Mouse (Mus musculus) spleen, postnatal 14 days (tissue): ENCODE data around the gene Cracr2a.

Experiments used
- DNase-seq, 2 experiments: peaks; one replicate each; pipeline ENCODE4 v3.0.0; 2021 to 2022; ENCODE audit warnings: low spot score in 2 of 2

Cracr2a gene

DNA sequence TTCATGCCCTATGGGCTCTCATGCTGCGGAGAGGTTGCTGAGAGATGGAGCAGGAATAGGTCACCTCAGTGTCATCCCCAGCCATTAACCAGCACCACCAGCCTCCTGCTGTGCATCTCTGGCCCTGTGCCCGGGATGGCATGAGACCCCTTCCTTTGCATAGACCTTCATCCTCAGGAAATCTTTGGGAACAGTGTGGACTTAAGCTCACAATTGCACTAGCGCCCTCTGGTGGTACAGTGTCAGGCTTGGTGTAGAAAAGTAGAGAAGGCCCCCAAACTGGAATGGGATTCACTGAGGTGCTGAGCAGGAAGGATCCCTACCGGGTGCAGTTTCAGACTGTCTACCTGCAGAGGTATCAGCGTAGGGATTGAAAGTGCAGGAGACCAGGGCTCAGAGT, 64.0 kb downstream of the Cracr2a start:
- DNase-seq = peak in 1 of 2 experiments; percentile 37

DNA sequence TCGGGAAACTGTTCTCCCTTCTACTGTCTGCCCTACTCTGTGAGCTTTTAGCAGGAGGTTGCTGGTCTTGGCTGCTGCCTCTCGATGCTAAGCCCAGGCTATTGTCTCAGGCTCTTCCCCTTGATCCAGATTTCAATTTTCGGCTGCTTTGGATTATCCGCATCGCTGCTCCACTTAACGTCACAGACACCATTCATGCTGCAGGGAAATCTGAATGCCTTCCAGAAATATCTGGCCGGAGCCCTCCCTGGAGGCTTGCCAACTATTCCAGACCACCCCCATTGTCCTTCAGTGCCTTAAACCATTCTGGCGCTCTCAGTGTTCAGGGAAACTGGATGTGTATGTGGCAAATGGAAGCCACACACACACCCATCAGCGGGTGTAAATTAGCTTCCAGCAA, 66.3 kb downstream of the Cracr2a start:
- DNase-seq = no peak

DNA sequence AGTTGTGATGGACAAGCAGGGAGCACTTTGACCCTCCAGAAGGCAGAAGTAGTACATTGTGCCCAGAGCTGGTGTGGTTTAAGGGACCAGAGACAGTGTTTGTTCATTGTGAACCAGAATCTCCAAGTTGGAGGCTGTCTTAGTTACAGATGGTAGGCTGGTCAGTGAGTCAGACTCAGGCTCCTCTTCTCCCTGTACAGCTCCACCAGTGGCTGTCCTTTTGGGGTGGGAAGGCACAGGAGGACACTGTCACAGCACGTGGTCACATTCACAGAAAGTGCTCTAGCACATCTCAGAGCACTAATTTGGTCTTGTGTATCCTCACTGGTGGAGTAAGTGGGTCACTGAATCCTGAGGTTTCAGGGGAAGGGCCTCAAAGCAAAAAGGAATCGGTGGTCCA, 68.1 kb downstream of the Cracr2a start:
- DNase-seq = no peak

DNA sequence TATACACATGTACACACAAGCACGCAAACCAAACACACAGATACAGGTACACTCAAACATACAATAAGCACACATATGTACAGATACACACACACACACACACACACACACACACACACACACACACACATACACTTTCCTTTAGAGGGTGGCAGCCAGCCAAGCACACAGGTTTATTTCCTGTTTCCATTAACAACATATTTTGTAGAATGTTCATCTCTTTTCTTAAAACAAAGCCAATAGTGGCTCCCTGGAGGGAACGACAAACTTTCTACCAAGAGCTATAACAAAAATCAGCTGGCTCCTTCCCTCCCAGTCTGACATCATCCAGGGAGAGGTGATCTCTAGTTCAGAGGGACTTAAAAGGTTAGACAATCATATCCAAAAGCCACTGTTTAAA, 73.7 kb downstream of the Cracr2a start:
- DNase-seq = no peak

DNA sequence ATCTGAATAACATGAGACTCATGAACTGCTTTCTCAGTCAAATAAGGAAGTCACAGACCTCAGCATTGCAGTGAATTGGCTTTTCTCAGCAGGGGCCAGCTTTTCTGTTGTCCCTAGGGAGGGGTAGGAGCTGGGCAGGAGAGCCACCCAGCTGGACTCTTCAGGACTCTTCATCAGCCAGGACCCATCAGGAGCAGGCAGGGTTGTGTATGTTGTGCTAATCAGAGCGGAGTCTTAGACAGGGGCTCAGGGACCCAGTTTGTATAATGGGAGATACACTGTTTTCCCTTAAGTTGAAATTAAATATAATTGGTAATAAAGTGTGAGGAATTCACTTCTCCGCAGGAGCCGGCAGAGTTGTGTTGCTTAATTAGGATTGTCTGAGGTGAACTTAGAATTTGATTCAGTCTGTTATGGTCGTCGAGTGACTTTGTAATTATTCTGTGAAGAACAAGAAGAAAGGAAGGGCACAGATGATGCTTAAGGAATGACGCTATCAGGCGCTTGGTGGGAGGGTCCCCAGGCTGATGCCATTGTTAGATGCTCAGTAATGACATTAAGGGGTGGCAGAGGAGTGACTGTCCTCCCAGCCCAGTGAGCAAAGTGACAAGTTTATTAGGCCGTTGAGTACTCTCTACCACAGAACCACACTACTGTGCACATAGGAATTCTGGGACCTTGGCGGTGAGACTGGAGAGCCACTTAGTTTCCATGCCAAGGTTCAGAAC, 74.5 kb downstream of the Cracr2a start:
- no peak for DNase-seq

DNA sequence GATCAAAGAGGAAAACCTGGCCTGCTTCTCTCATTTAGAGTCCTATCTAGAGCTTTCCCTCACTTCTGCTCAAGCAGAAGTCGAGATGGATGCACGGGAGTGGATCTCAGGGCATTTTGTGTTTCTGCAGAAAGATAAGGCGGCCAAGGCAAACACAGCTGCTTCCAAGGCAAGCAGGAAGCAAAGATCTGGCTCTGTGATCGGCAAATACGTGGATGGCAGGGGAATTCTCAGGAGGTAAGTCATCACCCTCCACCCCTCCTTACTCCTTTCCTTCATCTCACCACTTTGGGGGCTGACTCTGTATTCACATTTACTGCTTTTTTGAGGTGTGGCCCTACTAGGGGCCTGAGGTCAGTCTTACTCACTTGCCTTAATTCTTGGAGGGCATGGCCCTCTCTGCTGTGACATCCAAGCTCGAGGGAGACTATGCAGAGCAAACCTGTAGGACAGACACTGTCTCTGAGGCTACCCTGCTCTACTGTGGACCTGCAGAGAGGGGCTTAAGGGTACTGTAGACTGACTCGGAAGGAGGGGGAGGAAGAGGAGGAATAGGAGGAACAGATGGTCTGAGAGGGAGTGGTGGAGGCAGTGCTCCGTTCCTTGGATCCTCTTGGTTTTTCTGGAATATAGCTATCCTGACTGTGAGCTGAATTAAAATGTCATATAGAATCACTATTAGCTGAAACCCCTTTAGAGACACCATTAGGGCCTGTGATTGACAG, 80.1 kb downstream of the Cracr2a start:
- DNase-seq = no peak

DNA sequence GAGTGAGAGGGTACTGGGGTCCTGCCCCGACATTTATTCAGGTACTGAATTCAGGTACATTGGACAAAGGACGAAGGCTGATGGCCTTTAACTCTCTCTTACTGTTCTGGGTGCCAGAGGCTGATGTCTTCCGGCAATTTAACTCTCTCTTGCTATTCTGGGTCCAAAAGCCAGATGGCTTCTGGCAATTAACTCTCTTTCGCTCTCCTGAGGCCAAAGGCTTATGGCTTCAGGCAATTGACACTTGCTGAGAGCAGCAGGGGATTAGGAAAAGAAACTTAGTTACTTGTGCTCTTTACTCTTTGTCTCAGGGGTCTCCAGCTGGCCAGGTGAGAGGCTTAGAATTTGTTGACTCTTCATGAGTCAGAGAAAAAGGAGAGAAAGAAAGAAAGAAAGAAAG, 94.8 kb downstream of the Cracr2a start:
- DNase-seq = no peak

DNA sequence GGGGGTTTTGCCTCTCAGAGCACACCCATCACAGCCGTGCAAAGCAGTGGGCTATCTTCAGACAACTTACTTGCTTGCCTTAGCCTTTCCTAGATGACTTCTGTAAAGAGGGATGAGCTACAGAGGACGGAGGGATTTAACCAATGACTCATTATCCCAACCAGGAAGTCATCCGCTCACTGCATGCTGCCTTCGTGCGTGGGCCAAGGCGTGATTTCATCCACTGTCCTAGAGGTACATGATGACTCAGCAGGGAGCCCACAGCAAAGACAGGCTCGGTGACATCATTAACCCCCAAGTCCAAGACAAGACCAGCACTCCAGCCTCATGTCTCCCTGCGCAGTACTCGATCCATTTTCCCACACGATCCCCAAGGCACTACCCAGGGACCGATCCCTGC, 96.0 kb downstream of the Cracr2a start:
- DNase-seq = no peak

DNA sequence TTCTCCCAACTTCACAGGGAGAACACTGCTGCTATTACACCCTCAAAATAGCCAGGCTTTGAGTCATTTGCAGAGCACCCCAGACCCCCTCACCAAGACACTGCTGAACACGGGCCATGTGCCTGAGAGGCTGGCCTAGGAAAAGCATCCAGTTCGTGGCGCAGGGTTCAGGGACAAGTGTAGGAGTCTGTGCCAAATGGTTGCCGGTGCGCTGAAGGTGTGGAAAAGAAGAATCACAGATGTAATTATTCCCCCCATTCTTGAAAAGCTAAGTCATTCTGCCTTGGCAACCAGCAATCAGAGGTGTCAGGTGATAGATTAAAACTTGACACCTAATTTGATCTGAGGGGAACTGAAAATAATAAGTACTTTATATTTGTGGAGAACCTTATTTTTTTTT, 98.3 kb downstream of the Cracr2a start:
- DNase-seq = no peak

DNA sequence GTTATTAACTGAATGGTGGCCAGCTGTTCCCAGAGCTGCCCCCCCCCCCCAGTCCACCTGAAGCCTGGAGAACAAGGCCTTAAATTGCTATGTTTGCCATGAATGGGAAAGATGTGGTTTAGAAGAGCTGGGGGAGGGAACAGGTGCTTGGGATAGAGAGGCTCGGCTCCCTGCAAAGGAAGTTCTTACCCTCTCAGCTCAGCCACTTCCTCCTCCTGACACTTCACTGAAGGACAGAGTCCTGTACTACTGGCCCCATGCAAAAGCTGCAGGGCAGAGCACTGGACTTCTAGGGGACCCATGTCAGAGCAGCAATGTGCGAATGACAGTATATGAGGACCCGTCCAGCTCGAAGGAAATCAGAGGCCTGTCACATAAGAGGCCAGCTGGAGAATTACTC, 98.8 kb downstream of the Cracr2a start:
- DNase-seq = no peak

DNA sequence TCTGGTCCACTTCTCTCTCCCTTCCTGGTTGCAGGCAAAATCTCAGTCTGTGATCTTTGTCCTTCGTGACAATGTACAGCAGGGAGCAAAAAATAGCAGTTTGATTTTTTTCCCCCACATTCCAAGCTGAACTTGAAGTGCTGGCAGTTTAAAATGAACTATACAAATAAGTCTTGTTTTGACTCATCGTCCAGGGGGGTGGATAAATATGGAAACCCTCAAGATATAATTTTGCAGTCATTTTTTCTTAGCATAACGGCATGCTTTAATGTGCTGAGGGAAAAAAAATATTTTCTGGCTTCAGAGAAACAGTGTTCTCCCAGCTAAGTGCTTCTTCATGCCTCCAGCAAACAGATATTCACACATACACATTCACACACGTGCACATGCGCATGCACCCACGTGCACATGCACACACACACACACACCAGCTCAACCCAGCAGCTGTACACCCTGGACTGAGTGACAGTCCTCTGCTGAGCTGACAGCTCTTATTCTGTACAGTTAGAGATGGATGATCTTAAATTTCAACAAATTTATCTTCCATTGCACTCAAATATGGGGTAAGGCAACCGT, 100.7 kb downstream of the Cracr2a start:
- DNase-seq = no peak

DNA sequence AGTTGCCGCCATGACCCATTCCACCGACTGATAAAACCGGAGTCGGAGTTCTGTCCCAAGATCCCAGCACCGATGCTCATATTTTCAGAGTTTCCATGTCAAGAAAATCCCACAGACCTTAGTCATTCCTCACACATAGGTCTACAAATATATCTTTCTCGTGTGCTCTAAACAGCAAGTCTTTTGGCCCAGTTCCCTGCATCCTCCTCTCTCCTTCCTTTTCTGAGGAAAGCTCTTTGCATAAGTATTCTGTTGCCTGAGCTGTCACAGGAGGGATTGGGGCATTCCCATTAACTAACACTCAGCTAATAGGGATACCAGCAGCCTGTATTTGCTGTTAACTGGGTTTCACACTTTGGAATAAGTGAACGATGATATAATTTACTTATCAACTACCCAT, 102.1 kb downstream of the Cracr2a start:
- no peak for DNase-seq

DNA sequence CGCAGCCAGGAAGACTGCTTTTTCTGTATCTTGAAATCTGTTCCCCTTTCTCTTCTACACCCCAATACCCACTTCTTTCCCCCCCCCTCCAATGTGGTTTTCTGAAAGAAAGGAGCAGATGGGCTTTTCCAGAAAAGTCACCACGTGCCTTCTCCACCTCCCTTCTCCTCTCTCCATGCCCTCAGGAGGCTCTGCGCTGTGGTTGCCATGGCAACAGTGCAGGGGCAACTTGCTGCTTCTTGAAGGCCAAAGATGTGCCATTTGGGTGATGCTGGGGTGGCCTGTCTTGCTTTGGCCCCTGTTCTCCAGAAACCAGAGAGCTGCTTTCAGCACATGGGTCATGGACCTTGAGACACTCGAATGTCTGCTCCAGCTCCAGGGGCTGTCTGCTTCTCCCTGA, 108.2 kb downstream of the Cracr2a start:
- DNase-seq = no peak

DNA sequence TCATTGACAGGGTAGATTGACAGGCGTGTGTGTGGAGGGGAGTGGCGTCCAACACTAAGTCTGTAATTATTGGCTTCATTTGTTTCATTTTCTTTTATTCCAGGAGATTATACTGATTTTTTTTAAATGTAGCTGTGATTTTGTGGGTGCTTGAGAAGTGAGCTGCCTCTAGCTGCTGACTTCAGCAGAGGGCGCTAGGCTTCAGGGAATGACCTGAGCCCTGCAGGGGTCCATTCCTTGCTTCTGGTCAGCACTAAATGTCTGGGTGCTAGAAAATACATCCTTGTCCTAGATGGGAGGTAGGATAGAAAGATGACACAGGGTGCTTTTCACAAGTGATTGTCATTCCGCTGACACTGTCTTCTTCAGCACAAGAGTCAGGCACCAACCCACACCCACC, 108.9 kb downstream of the Cracr2a start:
- no peak for DNase-seq

DNA sequence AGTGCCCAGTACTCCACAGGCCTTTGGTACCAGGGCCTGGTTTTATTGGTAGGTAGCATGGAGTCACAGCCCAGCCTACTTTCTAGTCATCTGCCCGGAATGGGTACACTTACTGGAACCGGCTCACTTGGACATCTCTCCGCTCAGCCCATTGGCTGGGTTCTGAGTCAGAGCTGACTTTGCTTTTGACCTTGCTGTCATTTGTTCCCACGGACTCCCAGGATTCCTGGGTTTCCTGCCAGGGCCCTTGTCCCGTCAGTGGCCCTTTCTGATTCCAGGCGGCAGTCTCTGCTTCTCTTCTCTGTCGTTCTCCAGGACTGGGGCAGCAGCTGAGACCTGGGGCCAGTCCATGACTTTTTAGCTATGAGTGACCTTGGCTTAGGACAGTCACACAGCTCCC, 110.9 kb downstream of the Cracr2a start:
- DNase-seq = no peak

DNA sequence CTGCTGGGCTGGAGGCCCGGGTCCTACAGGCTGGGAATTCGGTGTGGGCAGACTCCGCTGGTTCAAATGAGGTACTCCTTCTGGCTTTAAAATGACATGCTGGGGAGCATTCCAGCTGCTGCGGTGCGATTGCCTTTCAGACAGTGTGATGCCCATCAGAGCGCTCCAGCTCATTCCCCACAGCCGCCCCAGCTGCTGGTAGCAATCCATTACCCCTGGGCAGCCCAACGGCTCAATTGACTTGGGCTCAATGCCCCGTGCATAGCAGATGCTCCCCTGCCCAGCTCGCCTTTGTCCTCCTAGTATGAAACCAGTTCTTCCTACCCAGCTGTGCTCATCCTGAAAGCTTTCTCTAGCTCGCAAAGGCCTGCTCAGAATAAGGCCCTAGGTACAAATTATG, 115.7 kb downstream of the Cracr2a start:
- DNase-seq = no peak

DNA sequence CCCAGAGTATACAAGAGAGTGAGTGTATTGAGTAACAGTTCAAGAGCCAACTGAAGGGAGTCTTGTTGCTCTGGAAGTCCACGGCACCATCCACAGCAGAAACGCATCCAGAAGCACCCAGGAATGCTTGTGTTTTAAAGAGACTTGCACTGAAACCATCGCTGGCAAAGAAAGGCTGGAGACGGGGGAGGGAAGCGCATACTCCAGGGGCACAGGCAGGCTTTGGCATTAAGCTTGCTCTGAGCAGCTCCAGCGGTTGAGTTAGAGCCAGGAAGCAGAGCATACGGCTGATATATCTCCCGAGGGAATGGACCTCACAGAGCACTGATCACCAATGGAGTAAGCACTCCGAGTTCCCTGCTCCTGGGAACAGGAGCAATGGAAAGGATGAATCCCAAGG, 117.2 kb downstream of the Cracr2a start:
- DNase-seq = no peak

DNA sequence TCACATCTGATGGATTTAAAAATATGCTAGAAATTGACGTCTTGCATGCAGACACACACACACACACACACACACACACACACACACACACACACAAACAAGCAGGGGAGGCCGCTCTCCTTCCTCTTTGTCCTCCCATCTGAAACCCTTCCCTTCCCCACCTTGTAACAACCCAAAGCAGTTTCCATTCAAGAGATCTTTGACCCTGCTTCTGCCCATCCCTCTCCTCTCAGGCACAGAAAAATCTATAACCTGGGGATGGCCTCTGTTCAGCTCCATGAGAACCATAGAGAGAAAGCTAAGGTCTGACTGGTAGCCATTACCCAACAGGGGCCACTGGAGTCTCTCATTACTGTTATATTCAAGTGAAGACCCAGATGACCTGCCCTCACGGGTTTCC, 117.9 kb downstream of the Cracr2a start:
- DNase-seq = no peak

DNA sequence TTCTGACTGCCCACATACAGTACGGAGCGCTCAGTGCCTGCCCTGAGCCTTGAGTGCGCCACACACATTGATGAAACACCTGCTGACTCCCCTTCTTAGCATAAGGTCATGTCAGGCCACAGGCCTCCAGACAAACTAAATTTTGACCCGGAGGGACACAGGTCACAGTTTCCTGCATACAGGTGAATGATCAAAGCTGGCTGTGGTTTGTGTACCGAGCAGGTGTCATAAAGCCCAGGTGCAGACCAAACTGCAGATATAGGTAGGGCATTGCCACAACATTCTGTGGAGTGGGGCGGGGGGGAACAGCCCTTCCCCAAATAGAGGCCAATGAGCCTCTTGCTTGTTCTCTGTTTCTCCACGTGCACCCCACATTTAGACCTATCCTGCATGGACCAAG, 119.6 kb downstream of the Cracr2a start:
- no peak for DNase-seq

DNA sequence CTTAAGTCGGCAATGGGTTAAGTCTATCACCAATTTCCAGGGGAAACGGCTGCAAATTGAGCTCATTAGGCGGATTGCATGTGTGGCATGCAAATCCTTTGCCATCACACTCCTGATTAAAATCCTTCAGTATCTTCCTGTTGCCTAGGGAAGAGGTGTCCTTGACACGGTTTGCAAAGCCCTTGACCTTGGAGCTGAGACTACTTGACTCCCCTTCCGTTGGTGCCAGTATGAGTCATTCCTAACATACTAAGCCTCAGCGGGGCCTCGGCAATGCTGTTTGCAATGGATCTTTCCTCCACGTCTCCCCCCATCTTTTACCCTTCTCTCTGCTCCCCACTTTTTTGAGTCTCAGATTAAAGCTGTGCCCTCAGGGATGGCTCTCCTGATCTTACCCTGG, 122.4 kb downstream of the Cracr2a start:
- no peak for DNase-seq

DNA sequence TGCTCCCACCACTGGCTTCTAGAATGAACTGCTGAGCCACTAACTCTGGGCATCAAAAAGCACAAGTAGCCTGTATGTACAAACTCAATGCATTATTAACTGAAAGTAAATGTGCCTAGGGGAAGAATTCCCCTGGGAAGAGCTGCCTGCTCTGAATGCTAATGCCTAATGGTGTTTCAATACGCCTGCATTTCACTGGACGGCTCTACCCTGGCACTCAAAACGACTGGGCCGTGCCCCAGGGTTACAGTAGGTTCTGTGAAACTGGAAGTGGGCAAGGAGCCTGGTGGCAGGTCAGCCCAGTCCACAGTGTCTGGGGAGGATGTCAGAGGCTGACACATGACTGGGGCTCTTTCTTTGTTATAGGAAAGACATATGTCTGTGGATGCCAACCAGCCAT, 123.8 kb downstream of the Cracr2a start:
- no peak for DNase-seq

DNA sequence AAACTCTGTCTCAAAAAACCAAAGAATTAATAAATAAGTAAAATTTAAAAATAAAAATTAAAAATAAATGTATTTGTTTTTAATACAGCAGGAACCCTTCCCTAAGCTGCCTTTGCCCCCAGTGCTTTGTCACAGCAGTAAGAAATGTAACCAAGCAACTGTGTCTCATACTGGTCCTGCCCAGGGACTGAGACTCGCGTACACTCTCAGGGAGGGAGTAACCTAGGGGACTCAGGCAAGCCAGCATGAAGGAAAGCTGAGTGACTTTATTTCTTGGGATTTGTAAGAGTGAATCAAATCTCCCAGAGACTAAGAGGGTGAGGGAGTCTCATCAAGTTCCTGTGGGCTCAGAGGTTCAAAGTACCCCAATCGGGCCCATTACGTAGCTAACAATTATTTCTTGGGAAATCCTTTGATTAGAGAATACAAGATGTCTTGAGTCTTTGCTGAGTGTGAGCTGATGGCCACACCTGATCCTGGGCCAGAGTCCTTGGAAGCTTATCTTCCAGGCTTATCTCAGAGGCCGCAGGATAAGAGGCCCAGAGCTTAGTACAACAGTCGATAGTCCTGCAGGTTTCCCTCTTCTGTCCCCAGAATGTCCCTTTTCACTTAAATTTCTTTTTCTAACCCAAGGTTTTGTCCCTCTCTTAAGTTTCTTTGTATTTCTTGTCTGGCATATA, 126.2 kb downstream of the Cracr2a start:
- DNase-seq = no peak

DNA sequence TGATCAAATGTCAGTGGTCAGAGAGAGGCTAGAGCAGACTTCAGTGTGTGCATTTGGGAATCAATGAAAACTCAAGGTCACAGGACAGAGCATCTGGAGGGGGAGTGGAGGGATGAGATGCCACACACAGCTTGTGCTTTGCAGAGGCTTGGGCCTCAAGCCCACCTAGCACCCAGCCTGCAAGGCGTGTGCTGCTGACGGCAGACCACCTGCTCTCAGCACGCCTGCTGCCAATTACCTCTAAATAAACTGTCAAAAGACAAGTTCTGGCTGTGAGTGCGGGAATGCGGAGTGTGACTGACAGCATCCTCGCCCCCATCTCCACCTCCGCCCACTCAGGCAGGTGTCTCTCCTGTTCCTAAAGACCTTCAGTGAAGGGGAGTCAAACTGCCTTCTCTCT, 131.2 kb downstream of the Cracr2a start:
- no peak for DNase-seq
